In genomic region chr15:97581724-97582154, GRCm38 (mm10) we compare ENCODE assay signal across 9 mouse cellular contexts.
A peak's percentile ranks its signal among the peaks of the same experiment; 100 is the strongest.
DNase-seq lines count a peak whose midpoint lies in the region; ATAC-seq and TF ChIP-seq lines count a peak whose summit lies in the region.
"Had no signal": no experiment of that assay in that cellular context is flagged by ENCODE, and none has a peak within 500 bp of the region (broad histone marks: within the 10 kb centered on the region; RNA-seq: fewer than 3 reads in every experiment).

No protein-coding gene starts in this region.

- ATAC-seq in liver, embryonic 11.5 days (replicated peaks; ENCODE audit: low FRiP score), result peak; percentile 88
- peak; percentile 88 for ATAC-seq in neutrophil, adult 5-6 weeks (ENCODE audit: extremely low read depth, insufficient number of reproducible peaks, low FRiP score, poor library complexity, severe bottlenecking)

- H3ac ChIP-seq in C2C12 (ENCODE audit: control insufficient read depth, insufficient read length, low read depth), result no peak overlapping the region

- DNase-seq in adrenal gland, adult (ENCODE audit: inconsistent age in 2 of 2, low spot score in 1 of 2), result peak; percentile 93 to 96
- DNase-seq in embryo, embryonic 10 days (ENCODE audit: low spot score), result peak; percentile 88
- peak; percentile 91 to 94 for DNase-seq in heart, adult 9 months (ENCODE audit: low spot score in 2 of 2)
- DNase-seq in kidney, postnatal 14 days, result peak; percentile 89
- peak; percentile 78 for DNase-seq in liver, embryonic 11.5 days (ENCODE audit: low spot score)
- peak; percentile 58 for DNase-seq in thymus, adult 18-20 months

- H3K36me3 ChIP-seq in C2C12 (ENCODE audit: control insufficient read depth, insufficient read depth), result no peaks in the 10 kb centered on the region
- H3K36me3 ChIP-seq in liver, embryonic 11.5 days (ENCODE audit: control insufficient read depth, insufficient read depth, low read length), result no peaks in the 10 kb centered on the region

- H3K27ac ChIP-seq in liver, embryonic 11.5 days (ENCODE audit: low read depth, low read length), result no peak overlapping the region
- H3K27ac ChIP-seq: macrophage had no signal

- no peak overlapping the region for H3K9ac ChIP-seq in liver, embryonic 11.5 days (ENCODE audit: low read depth, low read length)

- H3K4me2 ChIP-seq in liver, embryonic 11.5 days, result 0 out of 2 replicates have a peak overlapping the region, but pooled peaks have one; percentile 1

- H3K9me3 ChIP-seq in liver, embryonic 11.5 days (ENCODE audit: control insufficient read depth, low read length), result no peaks in the 10 kb centered on the region

- no peaks in the 10 kb centered on the region for H3K79me3 ChIP-seq in C2C12 (ENCODE audit: low read depth)

- H3K4me3 ChIP-seq in C2C12 (ENCODE audit: insufficient read depth, poor library complexity, severe bottlenecking), result no peak overlapping the region
- no peak overlapping the region for H3K4me3 ChIP-seq in liver, embryonic 11.5 days (ENCODE audit: low read depth, low read length)

- 18% methylated on average over 13 of the region's 13 CpGs for WGBS in liver, embryonic 11.5 days

- peak; percentile 98 for TF ChIP-seq CTCF in C2C12 (IDR thresholded peaks at IDR 0.05; ENCODE audit: control insufficient read depth, insufficient read depth, insufficient read length)

- H3K79me2 ChIP-seq in C2C12 (ENCODE audit: control insufficient read depth, insufficient read depth), result no peaks in the 10 kb centered on the region

- H3K27me3 ChIP-seq in C2C12 (ENCODE audit: control insufficient read depth, insufficient read depth, insufficient read length), result no peaks in the 10 kb centered on the region
- H3K27me3 ChIP-seq in liver, embryonic 11.5 days (replicated peaks; ENCODE audit: control insufficient read depth, insufficient read depth, low read length), result no peaks in the 10 kb centered on the region

- no peaks in the 10 kb centered on the region for H3K4me1 ChIP-seq in liver, embryonic 11.5 days (replicated peaks; ENCODE audit: control insufficient read depth, insufficient read depth, low read length)

TF ChIP-seq in C2C12, 6 proteins besides CTCF, POLR2A, EP300 and RAD21:
- no peak for TF ChIP-seq MYOG (IDR thresholded peaks at IDR 0.05; ENCODE audit: control insufficient read depth, extremely low read depth, insufficient read length)
- peak; percentile 81 for TF ChIP-seq FOSL1 (IDR thresholded peaks at IDR 0.05; ENCODE audit: insufficient read depth, low read length, poor library complexity, severe bottlenecking)
- TF ChIP-seq MAX (IDR thresholded peaks at IDR 0.05), result peak; percentile 95
- TF ChIP-seq USF1 (IDR thresholded peaks at IDR 0.05; ENCODE audit: low read depth), result peak; percentile 65
- no peak for TF ChIP-seq MYOD1 (IDR thresholded peaks at IDR 0.05; ENCODE audit: control insufficient read depth, insufficient read length, low read depth)
- TF ChIP-seq CEBPB (IDR thresholded peaks at IDR 0.05; ENCODE audit: low read depth), result peak; percentile 50
